Mouse (Mus musculus) MEL-GATA-1-ER (cell line): Measurements from ENCODE around the gene Dpp6.

Experiments used
- DNase-seq: peaks from one replicate; pipeline ENCODE4 v3.0.0-alpha.2; 2012; ENCODE audit warnings: low read depth; ENCODE audit errors: extremely low read depth

Gene Dpp6

GRCm38 (mm10) chr5:26816975-26817941 is at the start of gene Dpp6:
Gene Dpp6 (plus strand): TSS chr5:26817203.
- no peak for DNase-seq

DNA sequence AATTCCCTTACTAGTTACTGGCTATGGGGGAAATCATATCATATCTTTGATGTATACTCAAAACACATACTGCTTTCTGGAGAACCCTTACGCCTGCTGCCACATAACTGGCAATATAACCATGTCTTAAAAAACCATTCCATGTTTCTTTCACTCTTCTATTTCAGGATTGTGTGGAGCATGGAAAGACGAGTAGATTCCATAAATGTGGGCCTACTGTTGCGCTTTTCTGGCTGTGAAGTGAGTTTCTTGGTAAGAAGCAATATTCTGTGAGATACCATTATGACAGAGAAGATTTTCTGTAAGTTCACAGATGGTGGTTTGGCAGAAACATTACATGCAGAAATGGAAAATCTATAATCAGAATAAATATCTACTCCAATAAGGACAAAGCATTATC is 33.0 kb upstream of the Dpp6 start:
- DNase-seq: no peak

DNA sequence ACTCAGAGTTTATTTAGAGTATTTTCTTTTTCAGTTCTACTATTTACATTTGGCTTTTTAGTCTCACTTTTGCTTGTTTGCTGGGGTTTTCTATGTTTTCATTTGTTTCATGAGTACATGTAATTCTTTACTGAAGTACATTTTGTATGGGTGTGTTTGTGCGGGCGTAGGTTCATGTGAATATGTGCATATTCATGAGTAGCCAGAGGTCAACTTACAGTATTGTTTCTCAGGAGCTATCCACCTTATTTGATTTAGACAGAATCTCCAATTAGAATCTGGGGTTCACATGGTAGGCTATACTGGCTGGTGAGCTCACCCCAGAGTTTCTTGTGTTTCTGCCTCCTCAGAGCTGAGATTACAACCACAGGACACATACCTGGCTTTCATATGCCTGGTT is 21.5 kb upstream of the Dpp6 start:
- no peak for DNase-seq

DNA sequence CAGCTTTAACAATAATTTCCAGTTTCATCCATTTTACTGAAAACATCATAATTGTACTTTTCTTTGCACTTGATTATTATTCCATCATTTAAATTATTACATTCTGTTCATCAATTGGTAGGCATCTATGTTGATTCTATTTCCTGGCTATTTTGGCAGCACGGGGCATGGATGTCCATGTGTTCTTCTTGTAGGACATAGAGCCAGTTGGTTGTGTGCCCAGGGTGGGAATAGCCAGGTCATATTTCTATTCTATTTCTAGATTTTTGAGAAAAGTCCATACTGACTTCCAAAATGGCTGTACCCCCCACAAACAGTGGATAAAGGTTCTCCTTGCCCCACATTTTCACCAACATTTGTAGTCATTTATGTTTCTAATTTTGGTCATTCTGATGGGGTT is 19.0 kb downstream of the Dpp6 start:
- no peak for DNase-seq

GRCm38 (mm10) chr5:26841151-26841550 is 24.1 kb downstream of the Dpp6 start:
- no peak for DNase-seq

DNA sequence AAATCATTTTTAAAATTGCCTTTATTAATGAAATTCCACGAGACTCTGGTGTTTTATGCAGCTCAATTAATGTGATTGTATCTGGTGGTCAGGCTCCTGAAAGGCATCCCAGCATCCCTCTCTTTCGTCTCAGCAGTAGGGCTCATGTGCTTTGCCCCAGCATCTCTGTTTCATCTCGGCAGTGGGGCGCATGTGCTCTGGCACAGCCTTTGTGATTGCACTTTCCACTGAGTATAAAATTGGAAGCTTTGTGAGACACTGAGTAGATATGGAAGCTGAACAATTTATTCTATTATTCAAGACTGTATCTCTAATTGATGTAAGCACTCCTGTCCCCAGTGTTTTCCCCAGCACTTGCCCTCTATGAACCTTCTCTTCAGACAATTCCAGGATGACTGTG is 37.7 kb downstream of the Dpp6 start:
- no peak for DNase-seq

GRCm38 (mm10) chr5:26875449-26875848 is 58.4 kb downstream of the Dpp6 start:
- no peak for DNase-seq

- no peak for DNase-seq
These were observed 70.5 kb downstream of the Dpp6 start for GRCm38 (mm10) chr5:26887496-26887895.

DNA sequence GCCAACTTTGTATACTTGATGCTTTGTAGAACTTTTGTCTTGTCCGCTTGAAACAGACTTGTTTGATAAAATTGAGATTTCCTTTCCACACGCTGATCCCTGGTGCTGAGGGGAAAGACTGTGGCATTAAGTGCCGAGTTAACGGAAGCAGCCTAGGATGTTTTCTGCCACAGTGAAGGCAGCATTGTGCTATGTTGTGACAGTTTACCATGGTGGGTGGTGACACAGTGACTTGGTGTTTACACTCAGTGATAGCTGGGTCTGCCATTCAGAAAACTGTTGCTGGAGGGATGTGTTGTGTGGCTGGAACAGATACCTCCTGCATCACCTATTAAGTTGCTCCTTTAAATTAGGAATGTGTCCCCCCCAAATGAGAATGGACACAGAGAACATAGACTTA is 71.1 kb downstream of the Dpp6 start:
- no peak for DNase-seq

DNA sequence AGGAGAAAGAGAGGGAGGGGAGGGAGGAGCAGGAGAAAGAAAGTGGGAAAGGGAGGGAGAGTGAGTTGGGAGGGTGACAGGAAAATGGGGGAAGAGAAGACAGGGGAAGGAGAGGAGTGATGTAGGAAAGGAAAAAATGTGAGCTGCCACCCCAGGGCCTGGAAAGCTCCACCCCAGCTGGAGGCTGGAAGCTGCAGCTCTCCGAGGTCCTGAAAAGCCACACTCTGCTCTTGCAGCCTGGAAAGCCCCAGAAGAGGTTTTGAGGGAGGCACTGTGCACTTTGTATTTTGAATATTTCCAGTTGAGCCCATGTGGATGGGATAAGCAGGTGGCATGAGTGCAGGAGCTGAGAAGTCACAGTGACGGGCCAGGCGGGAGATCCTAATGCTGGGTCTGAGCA is 77.3 kb downstream of the Dpp6 start:
- no peak for DNase-seq

- no peak for DNase-seq
These were observed 86.8 kb downstream of the Dpp6 start for GRCm38 (mm10) chr5:26903786-26904185.

DNA sequence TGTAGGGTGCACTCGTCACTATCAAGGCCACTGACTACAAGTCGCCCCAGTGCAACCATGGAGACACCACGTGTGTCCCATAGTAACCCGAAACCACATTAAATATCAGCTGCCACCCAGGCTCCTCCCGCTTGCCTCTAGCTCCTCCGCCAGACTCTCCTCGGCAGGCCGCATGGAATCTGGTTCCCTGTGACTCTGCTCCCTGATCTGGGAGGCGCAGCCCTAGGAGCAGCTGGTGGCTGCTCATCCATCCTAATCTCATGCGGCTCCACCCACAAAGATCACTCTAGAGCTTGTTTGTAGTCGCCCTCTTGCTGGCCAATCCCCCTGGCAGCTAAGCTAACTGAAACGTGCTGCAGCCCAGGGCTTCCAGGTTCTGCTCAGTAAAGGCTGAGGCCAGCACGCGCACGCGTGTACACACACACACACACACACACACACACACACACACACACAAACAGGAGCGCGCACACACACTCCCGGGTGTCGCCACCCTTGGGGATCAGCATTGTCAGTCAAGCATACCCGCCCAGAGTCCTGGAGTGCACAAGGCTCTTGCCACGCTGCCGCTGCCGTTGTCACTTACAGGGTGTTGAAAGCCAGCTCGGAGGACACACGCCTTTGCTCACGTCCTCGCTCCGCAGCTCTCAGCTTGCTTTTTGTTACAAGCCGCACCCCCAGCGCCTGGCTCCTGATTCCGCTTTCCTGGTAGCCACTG is 87.5 kb downstream of the Dpp6 start:
- no peak for DNase-seq

- DNase-seq: no peak
These were observed 90.1 kb downstream of the Dpp6 start for GRCm38 (mm10) chr5:26907151-26907550.

- DNase-seq: no peak
These were observed 91.6 kb downstream of the Dpp6 start for GRCm38 (mm10) chr5:26908612-26909011.

- DNase-seq: no peak
These were observed 93.3 kb downstream of the Dpp6 start for GRCm38 (mm10) chr5:26910353-26910752.

DNA sequence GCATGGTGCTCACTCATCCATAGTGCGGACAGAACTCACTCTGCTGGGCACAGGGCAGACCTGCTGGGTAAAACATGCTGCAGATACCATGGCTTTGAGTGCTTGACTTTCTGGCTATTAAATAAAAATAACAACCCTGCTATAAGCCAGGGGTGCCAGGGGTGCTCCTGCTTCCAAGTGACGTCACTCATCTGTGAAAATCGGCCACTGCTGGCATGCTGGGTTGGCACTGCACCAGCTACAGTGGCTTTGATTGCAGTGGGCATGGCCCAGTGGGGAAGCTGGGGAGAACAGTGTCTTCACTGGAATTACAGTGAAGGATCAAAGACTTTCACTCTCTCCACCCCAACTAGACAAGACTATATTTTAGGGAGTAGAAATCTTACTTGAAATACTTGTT is 95.0 kb downstream of the Dpp6 start:
- DNase-seq: no peak

DNA sequence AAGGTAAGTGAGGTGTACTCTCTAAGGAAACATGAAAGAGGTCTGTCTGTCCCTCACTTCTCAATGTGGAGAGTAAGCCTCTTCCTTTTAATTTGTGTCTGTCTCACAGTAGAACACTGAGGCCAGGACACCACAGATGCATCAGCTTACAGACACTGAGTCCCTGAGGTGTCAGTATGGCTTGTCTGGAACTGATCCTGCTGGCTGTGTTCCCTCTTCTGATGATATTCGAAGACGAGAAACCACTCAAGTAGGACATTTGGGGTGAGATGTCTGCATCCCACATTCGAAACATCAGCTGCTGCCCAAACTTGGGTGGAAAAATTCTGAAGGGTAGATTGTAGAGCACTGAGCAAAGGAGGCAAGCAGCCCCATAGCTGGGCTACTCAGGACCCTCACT is 101.8 kb downstream of the Dpp6 start:
- no peak for DNase-seq

DNA sequence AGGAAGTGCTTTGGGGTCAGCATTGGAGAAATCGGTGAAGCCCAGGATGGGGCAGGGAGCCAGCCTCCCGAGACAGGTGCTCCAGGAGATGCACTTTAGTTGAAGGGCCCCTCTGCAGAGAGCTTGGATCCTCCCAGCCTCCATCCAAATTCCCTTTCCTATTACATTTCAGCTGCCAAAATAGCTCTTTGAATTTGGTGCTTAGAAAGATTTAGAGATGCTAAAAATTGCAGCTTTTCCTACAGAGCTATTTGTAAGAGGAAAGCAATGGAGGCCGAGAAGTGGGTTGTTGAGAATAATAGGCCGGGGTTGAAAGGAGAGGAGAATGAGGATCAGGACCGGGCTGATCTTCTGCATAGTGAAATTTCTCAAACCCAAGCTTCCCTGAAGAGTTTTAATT is 107.5 kb downstream of the Dpp6 start:
- no peak for DNase-seq

DNA sequence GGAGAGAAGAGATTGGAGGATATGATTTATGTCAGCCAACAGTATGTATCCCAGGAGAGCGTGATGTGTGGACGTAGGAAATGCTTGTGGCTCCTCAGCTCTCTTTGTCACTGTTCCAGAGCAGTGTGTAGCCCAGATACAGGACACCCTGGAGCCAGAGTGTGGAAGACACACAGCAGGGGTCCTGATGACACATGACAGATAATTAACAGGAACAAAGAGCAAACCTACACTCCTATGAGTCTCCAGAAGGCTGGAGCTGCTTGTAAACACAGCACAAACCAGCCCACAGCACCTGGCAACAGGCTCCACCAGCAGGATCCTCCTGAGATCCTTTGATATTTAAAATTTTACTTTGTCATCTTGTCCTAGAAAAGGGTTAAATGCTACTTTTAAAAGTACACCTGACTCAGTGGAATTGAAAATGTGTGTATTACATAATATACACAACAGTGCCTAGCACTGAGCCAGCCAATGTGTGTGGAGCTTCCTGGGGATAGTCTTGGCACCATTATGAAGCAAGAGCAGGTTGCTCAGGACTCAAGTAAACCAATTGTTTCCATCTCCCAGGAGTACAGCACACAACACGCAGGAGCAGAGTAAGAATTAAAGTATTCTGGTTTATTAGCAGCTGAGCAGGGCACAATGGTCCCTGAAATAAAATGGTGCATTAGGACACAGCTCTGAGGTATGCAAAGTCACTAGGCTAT is 115.6 kb downstream of the Dpp6 start:
- no peak for DNase-seq

GRCm38 (mm10) chr5:26934911-26935310 is 117.9 kb downstream of the Dpp6 start:
- DNase-seq: no peak

DNA sequence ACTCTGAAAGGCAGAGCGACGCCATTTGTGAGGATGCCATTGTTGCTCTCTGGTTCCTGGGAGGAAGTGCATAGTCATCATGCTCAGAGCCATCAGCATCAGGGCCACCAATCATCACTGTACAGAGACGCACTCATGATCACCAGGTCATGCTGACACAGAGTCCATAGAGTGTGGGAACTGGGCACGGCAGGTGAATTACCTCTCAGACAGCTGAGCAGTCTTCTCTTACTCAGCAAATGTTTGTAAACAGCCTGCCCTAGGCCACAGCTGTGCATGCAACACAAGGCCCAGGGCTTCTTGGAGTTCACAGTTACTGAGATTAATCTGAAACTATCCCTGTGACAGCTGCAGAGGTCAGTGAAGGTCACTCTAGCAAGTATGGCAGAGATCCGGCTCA is 124.5 kb downstream of the Dpp6 start:
- no peak for DNase-seq
